Mouse (Mus musculus): ENCODE data around the gene Pxmp2. TPM values are rescaled to one million over a fixed set of nuclear protein-coding genes. Genes with fewer than 3 reads are reported as not detected.

Gene Pxmp2
- polyA plus RNA-seq, 1 experiment from 2014 or later: 9.5 TPM

- Histone ChIP-seq H3K9me3 (ENCODE audit: control insufficient read depth, low read length) (no peaks in the 10 kb centered on the region), H3K36me3 (ENCODE audit: control insufficient read depth, insufficient read depth, low read length) (peaks cover 11% of the 10 kb centered on the region), H3K9ac (ENCODE audit: low read length) (peak within 1 kb of the TSS; percentile 94), H3K4me3 (ENCODE audit: low read depth, low read length) (peak within 1 kb of the TSS; percentile 97), H3K27me3 (ENCODE audit: control insufficient read depth, insufficient read depth, low read length) (no peaks in the 10 kb centered on the region), H3K4me2 (ENCODE audit: low read depth) (peak within 1 kb of the TSS; percentile 95), H3K4me1 (ENCODE audit: control insufficient read depth, insufficient read depth, low read length) (peaks cover 5% of the 10 kb centered on the region), H3K27ac (ENCODE audit: low read depth, low read length) (0 out of 2 replicates have a peak within 1 kb of the TSS, but pooled peaks have one; percentile 53)
- 1% methylated on average over 64 of the region's 66 CpGs for WGBS
- peak; percentile 93 for DNase-seq (ENCODE audit: low spot score)
- ATAC-seq (ENCODE audit: insufficient read depth, low FRiP score, low TSS enrichment): peak; percentile 90
Measured at GRCm38 (mm10) chr5:110269141-110270101, 16.6 kb downstream of the Pxmp2 start, which contains the start of gene Pgam5. Pgam5 (minus strand) TSS chr5:110269913.

- no peak overlapping the region for H3K27ac ChIP-seq (ENCODE audit: low read depth, low read length)
- no peaks in the 10 kb centered on the region for H3K27me3 ChIP-seq (ENCODE audit: control insufficient read depth, insufficient read depth, low read length)
- H3K4me3 ChIP-seq (ENCODE audit: low read depth, low read length): no peak overlapping the region
- ATAC-seq (ENCODE audit: insufficient read depth, low FRiP score, low TSS enrichment) (no peak), DNase-seq (ENCODE audit: low spot score) (no peak)
- 91% methylated on average over 4 of the region's 4 CpGs for WGBS
- H3K9me3 ChIP-seq (ENCODE audit: control insufficient read depth, low read length): no peaks in the 10 kb centered on the region
- H3K4me2 ChIP-seq (ENCODE audit: low read depth): no peak overlapping the region
- H3K9ac ChIP-seq (ENCODE audit: low read length): no peak overlapping the region
- H3K4me1 ChIP-seq (ENCODE audit: control insufficient read depth, insufficient read depth, low read length): peaks cover 5% of the 10 kb centered on the region
- peaks cover 12% of the 10 kb centered on the region for H3K36me3 ChIP-seq (ENCODE audit: control insufficient read depth, insufficient read depth, low read length)
Measured at GRCm38 (mm10) chr5:110266941-110267340, 19.0 kb downstream of the Pxmp2 start.

DNA sequence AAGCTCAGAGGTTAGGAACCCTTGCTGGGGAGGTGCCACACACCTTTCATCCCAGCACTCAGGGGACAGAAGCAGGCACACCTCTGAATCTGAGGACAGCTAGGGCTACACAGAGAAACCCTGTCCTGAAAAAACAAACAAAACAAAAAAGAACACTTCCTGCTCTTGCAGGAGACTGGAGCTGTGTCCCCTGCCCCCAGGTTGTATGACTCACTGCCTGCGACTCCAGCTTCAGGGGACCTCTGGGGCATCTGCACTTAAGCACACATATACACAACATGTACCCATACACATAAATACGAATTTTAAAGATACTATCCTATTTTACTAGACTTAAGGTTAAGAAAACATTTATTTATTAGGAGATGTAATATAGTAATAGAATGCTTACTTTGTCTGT is 41.9 kb downstream of the Pxmp2 start:
- Histone ChIP-seq H3K9me3 (ENCODE audit: control insufficient read depth, low read length) (no peaks in the 10 kb centered on the region), H3K4me2 (ENCODE audit: low read depth) (no peak overlapping the region), H3K4me1 (ENCODE audit: control insufficient read depth, insufficient read depth, low read length) (no peaks in the 10 kb centered on the region), H3K27me3 (ENCODE audit: control insufficient read depth, insufficient read depth, low read length) (no peaks in the 10 kb centered on the region), H3K9ac (ENCODE audit: low read length) (no peak overlapping the region), H3K36me3 (ENCODE audit: control insufficient read depth, insufficient read depth, low read length) (peaks cover 21% of the 10 kb centered on the region), H3K27ac (ENCODE audit: low read depth, low read length) (no peak overlapping the region), H3K4me3 (ENCODE audit: low read depth, low read length) (no peak overlapping the region)
- no peak for DNase-seq (ENCODE audit: low spot score)
- ATAC-seq (ENCODE audit: insufficient read depth, low FRiP score, low TSS enrichment): no peak
- 87% methylated on average over 2 of the region's 2 CpGs for WGBS

- DNase-seq (ENCODE audit: low spot score): no peak
Measured at GRCm38 (mm10) chr5:110232346-110232745, 53.6 kb downstream of the Pxmp2 start.

DNA sequence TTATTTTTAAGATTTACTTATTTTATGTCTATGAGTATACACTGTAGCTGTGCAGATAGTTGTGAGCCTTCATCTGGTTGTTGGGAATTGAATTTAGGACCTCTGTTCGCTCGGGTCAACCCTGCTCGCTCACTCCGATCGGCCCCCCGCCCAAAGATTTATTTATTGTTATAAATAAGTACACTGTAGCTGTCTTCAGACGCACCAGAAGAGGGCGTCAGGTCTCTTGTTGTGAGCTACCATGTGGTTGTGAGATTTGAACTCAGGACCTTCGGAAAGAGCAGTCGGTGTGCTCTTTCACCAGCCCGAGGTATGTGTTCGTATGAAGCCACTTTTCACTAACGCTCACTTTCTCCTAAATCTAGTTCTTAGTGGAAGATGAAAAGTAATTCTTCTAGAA is 54.3 kb downstream of the Pxmp2 start:
- WGBS: 49% methylated on average over 13 of the region's 13 CpGs

More at GRCm38 (mm10) chr5:110232346-110232745, 53.6 kb downstream of the Pxmp2 start:
- no peak overlapping the region for H3K4me3 ChIP-seq (ENCODE audit: low read depth, low read length)
- no peaks in the 10 kb centered on the region for H3K36me3 ChIP-seq (ENCODE audit: control insufficient read depth, insufficient read depth, low read length)
- no peaks in the 10 kb centered on the region for H3K9me3 ChIP-seq (ENCODE audit: control insufficient read depth, low read length)
- ATAC-seq (ENCODE audit: insufficient read depth, low FRiP score, low TSS enrichment): no peak
- no peak overlapping the region for H3K27ac ChIP-seq (ENCODE audit: low read depth, low read length)
- no peak overlapping the region for H3K4me2 ChIP-seq (ENCODE audit: low read depth)
- no peak overlapping the region for H3K9ac ChIP-seq (ENCODE audit: low read length)
- H3K4me1 ChIP-seq (ENCODE audit: control insufficient read depth, insufficient read depth, low read length): peaks cover 4% of the 10 kb centered on the region; the same call in 1 of the 2 replicates
- 94% methylated on average over 6 of the region's 6 CpGs for WGBS
- H3K27me3 ChIP-seq (ENCODE audit: control insufficient read depth, insufficient read depth, low read length): no peaks in the 10 kb centered on the region

DNA sequence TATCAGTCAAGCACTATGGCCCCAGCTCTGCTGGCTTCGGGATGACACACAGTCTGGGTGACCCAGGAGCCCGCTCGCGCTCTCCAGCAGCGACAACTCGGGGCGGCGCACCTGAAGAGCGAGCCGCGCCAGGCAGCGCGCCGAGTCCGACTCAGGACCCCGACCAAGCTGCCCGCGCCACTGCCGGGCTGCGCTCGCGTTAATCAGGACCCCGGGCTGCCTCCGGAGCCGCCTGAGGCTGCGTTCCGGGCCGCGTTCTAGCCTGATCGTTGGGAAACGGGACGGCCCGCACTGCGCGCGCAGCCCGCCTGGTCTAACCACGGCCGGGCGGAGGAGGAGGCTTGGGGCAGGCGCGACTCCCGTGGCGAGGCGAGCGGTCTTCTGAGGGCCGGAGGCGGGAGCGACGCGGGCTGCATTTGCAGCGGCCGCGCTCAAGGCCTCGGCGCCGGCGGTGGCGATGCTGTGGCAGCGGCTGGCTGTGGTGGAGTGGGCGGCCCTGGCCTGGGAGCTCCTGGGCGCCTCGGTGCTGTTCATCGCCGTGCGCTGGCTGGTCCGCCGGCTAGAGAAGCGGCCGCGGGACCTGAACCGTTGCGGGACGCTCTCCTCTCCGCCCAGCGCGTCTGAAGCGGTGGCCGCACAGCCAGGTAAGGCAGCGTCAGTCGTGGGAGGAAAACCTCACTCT is 55.1 kb downstream of the Pxmp2 start, which contains the start of gene Ankle2:
Gene Ankle2, plus strand, starts transcription at position 225 of the 682 bp plus-strand sequence.
- peak within 1 kb of the TSS; percentile 93 for H3K4me3 ChIP-seq (ENCODE audit: low read depth, low read length)
- peak within 1 kb of the TSS; percentile 70 for H3K4me2 ChIP-seq (ENCODE audit: low read depth)
- peak within 1 kb of the TSS; percentile 87 for H3K27ac ChIP-seq (ENCODE audit: low read depth, low read length)
- no peaks in the 10 kb centered on the region for H3K36me3 ChIP-seq (ENCODE audit: control insufficient read depth, insufficient read depth, low read length)
- H3K9ac ChIP-seq (ENCODE audit: low read length): peak within 1 kb of the TSS; percentile 92
- H3K9me3 ChIP-seq (ENCODE audit: control insufficient read depth, low read length): no peaks in the 10 kb centered on the region
- H3K4me1 ChIP-seq (ENCODE audit: control insufficient read depth, insufficient read depth, low read length): peaks cover 4% of the 10 kb centered on the region; the same call in 1 of the 2 replicates
- DNase-seq (ENCODE audit: low spot score): peak; percentile 95
- no peaks in the 10 kb centered on the region for H3K27me3 ChIP-seq (ENCODE audit: control insufficient read depth, insufficient read depth, low read length)
- WGBS: 0% methylated on average over 76 of the region's 81 CpGs
- peak; percentile 96 for ATAC-seq (ENCODE audit: insufficient read depth, low FRiP score, low TSS enrichment)

More for the DNA sequence above, 54.3 kb downstream of the Pxmp2 start:
- Histone ChIP-seq H3K4me2 (ENCODE audit: low read depth) (peak overlapping the region; percentile 70), H3K27me3 (ENCODE audit: control insufficient read depth, insufficient read depth, low read length) (no peaks in the 10 kb centered on the region), H3K27ac (ENCODE audit: low read depth, low read length) (no peak overlapping the region; the same call in 1 of the 2 replicates), H3K9me3 (ENCODE audit: control insufficient read depth, low read length) (no peaks in the 10 kb centered on the region), H3K9ac (ENCODE audit: low read length) (peak overlapping the region; percentile 92), H3K36me3 (ENCODE audit: control insufficient read depth, insufficient read depth, low read length) (no peaks in the 10 kb centered on the region), H3K4me3 (ENCODE audit: low read depth, low read length) (peak overlapping the region; percentile 93), H3K4me1 (ENCODE audit: control insufficient read depth, insufficient read depth, low read length) (peaks cover 4% of the 10 kb centered on the region; the same call in 1 of the 2 replicates)
- DNase-seq (ENCODE audit: low spot score) (peak; percentile 17), ATAC-seq (ENCODE audit: insufficient read depth, low FRiP score, low TSS enrichment) (no peak)

DNA sequence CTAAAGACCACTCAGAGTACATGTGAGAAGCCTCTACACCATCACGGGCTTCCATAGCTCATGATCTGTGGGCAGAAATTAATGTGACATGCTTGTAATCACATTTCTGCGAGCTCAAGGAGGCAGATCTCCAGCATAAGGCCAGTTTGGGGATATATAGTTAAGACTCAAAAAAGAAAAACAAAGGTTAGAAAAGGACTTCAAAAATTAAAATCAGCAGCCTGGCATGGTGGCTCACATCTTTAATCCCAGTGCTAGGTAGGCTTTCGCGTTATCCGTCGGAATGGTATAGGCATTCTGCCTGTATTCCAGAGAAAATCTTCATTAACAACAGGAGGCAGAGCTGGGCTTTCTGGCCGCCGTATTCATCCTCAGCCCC is 55.6 kb downstream of the Pxmp2 start:
- DNase-seq (ENCODE audit: low spot score) (no peak), ATAC-seq (ENCODE audit: insufficient read depth, low FRiP score, low TSS enrichment) (no peak)
- H3K36me3 ChIP-seq (ENCODE audit: control insufficient read depth, insufficient read depth, low read length): no peaks in the 10 kb centered on the region
- 11% methylated on average over 8 of the region's 8 CpGs for WGBS
- peaks cover 4% of the 10 kb centered on the region; the same call in 1 of the 2 replicates for H3K4me1 ChIP-seq (ENCODE audit: control insufficient read depth, insufficient read depth, low read length)
- H3K27ac ChIP-seq (ENCODE audit: low read depth, low read length): peak overlapping the region; percentile 87
- peak overlapping the region; percentile 70 for H3K4me2 ChIP-seq (ENCODE audit: low read depth)
- peak overlapping the region; percentile 93 for H3K4me3 ChIP-seq (ENCODE audit: low read depth, low read length)
- peak overlapping the region; percentile 92 for H3K9ac ChIP-seq (ENCODE audit: low read length)
- no peaks in the 10 kb centered on the region for H3K9me3 ChIP-seq (ENCODE audit: control insufficient read depth, low read length)
- H3K27me3 ChIP-seq (ENCODE audit: control insufficient read depth, insufficient read depth, low read length): no peaks in the 10 kb centered on the region

GRCm38 (mm10) chr5:110227336-110227883 is 58.6 kb downstream of the Pxmp2 start:
- Histone ChIP-seq H3K36me3 (ENCODE audit: control insufficient read depth, insufficient read depth, low read length) (no peaks in the 10 kb centered on the region), H3K27ac (ENCODE audit: low read depth, low read length) (no peak overlapping the region), H3K4me3 (ENCODE audit: low read depth, low read length) (no peak overlapping the region), H3K4me1 (ENCODE audit: control insufficient read depth, insufficient read depth, low read length) (peaks cover 4% of the 10 kb centered on the region; the same call in 1 of the 2 replicates), H3K4me2 (ENCODE audit: low read depth) (no peak overlapping the region), H3K27me3 (ENCODE audit: control insufficient read depth, insufficient read depth, low read length) (no peaks in the 10 kb centered on the region), H3K9me3 (ENCODE audit: control insufficient read depth, low read length) (no peaks in the 10 kb centered on the region), H3K9ac (ENCODE audit: low read length) (no peak overlapping the region)
- DNase-seq (ENCODE audit: low spot score) (no peak), ATAC-seq (ENCODE audit: insufficient read depth, low FRiP score, low TSS enrichment) (no peak)
- 14% methylated on average over 1 of the region's 1 CpGs for WGBS

All from neural tube, embryonic 11.5 days (tissue).